Mouse (Mus musculus) bone marrow macrophage, adult 2 months (primary cell): ENCODE results near the gene Dip2c. TPM values are rescaled to one million over a fixed set of nuclear protein-coding genes. Genes with fewer than 3 reads are reported as not detected.

ENCODE experiments used
- H3K27ac ChIP-seq: 2 replicates; pipeline ENCODE4 v1.5.1; 2012; ENCODE audit warnings: low read depth, low read length; ENCODE audit not compliant: insufficient read depth
- H3K4me1 ChIP-seq: 2 replicates; pipeline ENCODE4 v1.6.1; 2012; ENCODE audit warnings: low read length; ENCODE audit not compliant: control insufficient read depth, insufficient read depth
- H3K4me3 ChIP-seq: 2 replicates; pipeline ENCODE4 v1.5.1; 2012; ENCODE audit warnings: mild to moderate bottlenecking, low read length, moderate library complexity; ENCODE audit not compliant: insufficient read depth
- CTCF ChIP-seq: IDR thresholded peaks from 2 replicates; pipeline ENCODE4 v1.5.1; 2012; ENCODE audit warnings: low read depth, mild to moderate bottlenecking, low read length, moderate library complexity
- POLR2A ChIP-seq: IDR thresholded peaks from 2 replicates; pipeline ENCODE4 v1.6.1; 2012; ENCODE audit warnings: mild to moderate bottlenecking, low read depth, low read length, borderline replicate concordance
- polyA plus RNA-seq: library from polyadenylated mRNA; stranded (reverse); fragments of >200 nt; gene quantifications from 2 replicates; pipeline ENCODE4 v1.2.4, GENCODE M21; 2012; ENCODE audit not compliant: missing spikeins, insufficient read depth, insufficient read length

The Dip2c gene
- polyA plus RNA-seq, 1 experiment = 2.1 TPM

DNA sequence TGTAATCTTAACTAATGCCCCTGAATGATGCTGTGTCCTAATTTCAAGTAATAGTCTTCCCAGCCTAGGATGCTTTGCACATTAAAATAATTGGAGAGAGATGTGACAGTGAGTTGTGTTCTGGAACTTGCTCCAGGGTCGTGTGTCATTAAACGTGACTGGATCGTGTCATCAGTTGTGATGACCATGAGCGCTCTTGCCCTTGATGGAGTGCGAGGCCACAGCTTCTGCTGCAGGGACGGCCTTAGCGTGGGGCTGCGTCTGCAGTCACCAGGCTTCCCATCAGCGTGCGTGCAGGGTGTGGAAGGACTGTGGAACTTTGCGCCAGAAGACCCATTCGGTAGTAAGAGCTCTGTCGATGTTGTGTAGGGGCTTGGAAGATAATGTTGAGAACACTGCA is 372.4 kb downstream of the Dip2c start:
- peaks cover 4% of the 10 kb centered on the region; the same call in 1 of the 2 replicates for H3K4me1 ChIP-seq
- no peak overlapping the region for H3K4me3 ChIP-seq
- TF ChIP-seq CTCF (no peak), POLR2A (no peak)

DNA sequence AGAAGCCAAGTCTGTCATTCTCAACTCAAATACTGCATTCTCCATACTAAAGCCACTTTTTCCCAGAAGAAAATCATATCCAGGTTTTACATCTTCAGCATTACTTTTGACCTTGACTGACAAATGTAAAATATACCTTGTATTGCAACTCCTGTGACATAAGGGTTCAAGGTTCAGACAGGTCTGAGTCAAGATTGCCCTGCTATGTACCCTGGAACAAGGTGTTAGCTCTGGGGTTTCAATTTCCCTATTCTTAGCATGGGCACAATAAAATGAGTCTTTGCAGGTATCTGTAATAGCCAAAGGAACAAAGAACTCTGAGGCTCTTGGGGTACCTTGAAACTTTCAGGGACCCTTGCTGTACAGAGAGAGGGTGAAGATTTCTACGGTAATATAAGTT is 373.6 kb downstream of the Dip2c start:
- no peak for TF ChIP-seq CTCF
- TF ChIP-seq POLR2A = no peak
- Histone ChIP-seq H3K4me3 (no peak overlapping the region), H3K27ac (no peak overlapping the region), H3K4me1 (peaks cover 4% of the 10 kb centered on the region; the same call in 1 of the 2 replicates)

More for the DNA sequence above, 372.4 kb downstream of the Dip2c start:
- H3K27ac ChIP-seq = no peak overlapping the region

DNA sequence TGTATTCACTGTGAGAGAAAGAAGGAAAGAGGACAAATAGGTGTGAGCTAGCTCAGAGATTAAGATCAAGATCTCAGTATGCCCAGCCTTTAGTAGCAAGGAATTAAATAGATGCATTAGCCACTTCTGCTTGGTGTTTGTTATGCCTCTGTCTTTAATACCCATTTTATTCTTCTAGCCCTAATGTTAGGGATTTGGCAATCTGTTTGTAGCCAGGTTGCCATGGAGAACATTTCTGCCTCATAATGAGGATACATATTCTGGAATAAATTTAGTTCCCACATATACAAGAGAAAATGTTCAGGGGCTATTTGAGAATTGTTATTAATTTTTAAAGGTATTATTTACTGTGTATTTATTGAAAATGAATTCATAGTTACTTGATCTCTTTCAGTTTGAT is 374.3 kb downstream of the Dip2c start:
- TF ChIP-seq POLR2A (no peak), CTCF (no peak)
- no peak overlapping the region for H3K4me3 ChIP-seq
- peaks cover 2% of the 10 kb centered on the region; the same call in 1 of the 2 replicates for H3K4me1 ChIP-seq
- H3K27ac ChIP-seq = no peak overlapping the region

DNA sequence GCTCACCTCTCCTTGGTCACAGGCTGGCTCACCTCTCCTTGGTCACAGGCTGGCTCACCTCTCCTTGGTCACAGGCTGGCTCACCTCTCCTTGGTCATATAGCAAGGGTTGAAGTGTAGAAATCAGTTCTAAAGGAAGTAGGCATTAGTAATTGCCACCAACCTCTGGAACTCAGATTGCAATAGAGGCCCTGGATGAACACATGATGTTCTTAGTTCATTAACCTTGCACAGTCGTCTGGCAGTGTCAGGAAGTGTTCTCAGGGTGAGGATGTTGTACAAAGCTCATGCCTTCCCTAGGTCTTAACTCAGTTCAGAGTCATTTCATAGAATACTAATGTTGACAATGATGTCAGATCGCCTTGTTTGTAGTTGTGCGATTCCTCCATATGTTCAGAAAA is 376.7 kb downstream of the Dip2c start:
- TF ChIP-seq CTCF (no peak), POLR2A (no peak)
- Histone ChIP-seq H3K27ac (no peak overlapping the region), H3K4me3 (no peak overlapping the region), H3K4me1 (no peaks in the 10 kb centered on the region)

DNA sequence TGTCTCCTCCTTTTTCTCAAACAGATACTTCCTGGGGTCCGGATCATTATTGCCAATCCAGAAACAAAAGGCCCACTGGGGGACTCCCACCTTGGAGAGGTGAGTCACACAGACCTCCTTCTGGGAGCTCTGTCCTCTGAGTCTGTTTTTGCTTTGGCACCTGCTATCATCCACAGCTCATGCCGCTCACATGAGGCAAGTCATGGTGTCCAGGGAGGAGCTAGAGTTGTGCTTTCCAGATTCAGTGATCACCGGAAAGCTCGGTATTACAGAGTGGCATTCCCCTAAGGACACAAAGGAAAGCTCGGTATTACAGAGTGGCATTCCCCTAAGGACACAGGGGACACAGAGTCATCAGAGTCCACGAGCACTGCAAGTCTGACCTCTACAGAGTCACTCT is 380.3 kb downstream of the Dip2c start:
- Histone ChIP-seq H3K4me3 (no peak overlapping the region), H3K4me1 (no peaks in the 10 kb centered on the region), H3K27ac (no peak overlapping the region)
- no peak for TF ChIP-seq CTCF
- TF ChIP-seq POLR2A = no peak

DNA sequence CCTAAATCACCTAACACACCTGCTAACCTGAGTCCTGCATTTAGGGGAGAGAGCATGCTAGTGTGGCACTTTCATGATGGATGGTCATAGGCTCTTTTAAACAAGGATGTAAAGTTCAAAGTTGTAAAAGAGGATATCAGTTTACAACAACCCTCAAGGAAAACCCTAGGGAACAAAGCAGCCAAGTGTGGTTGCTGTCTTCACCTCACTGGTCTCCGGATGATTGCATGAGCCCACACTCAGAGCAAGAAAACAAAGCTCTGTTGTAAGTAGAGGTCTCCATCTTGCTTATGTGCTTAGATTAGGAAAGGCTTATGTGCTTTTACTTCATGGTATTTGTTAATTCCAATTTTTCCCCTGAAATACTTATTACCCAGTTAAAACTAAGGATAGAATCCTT is 384.4 kb downstream of the Dip2c start:
- Histone ChIP-seq H3K4me1 (no peaks in the 10 kb centered on the region), H3K4me3 (no peak overlapping the region), H3K27ac (no peak overlapping the region)
- no peak for TF ChIP-seq CTCF
- no peak for TF ChIP-seq POLR2A

DNA sequence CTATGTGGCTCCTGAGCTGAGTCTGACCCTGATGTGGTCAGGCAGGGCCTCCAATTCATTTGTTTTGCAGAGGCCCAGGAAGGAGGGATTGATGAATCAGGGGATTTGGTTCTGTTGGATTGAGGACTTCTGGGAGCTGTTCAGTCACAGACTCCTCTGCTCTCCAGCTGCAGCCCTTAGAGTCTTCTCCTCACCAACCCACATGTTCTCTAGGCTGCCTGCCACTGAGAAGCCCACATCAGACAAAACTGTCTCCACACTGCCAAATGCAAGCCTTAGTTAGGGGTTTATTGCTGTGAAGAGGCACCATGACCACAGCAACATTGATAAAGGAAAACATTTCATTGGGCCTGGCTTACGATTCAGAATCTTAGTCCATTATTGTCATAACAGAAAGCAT is 387.3 kb downstream of the Dip2c start:
- Histone ChIP-seq H3K4me3 (no peak overlapping the region), H3K27ac (no peak overlapping the region), H3K4me1 (no peaks in the 10 kb centered on the region)
- TF ChIP-seq POLR2A (no peak), CTCF (no peak)

DNA sequence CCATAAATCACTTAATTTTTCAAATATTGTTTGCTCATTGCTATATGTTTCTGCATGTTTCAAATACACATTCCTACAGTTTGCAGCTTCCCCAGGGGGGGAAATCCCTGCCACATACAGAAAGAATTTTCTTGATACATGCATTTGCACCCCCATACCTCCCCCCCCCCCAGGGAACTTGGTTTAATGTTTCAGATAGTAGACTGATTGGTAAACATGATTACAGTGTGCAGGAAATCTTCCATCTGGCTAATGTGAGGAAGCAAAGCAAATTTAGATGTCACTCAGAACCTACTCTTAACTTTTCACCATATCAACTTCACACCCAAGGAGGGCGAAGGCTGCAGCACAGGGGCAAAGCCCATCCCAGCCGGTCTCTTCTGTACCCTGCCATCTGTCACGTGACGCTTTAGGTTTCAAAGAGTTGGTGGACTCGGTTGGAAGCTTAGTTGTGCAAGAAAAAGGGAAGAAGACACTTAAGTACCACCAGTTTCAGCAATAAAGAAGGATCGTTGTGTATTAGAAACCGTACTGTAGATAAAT is 391.7 kb downstream of the Dip2c start:
- Histone ChIP-seq H3K4me3 (no peak overlapping the region), H3K27ac (no peak overlapping the region), H3K4me1 (no peaks in the 10 kb centered on the region)
- no peak for TF ChIP-seq POLR2A
- TF ChIP-seq CTCF = no peak

DNA sequence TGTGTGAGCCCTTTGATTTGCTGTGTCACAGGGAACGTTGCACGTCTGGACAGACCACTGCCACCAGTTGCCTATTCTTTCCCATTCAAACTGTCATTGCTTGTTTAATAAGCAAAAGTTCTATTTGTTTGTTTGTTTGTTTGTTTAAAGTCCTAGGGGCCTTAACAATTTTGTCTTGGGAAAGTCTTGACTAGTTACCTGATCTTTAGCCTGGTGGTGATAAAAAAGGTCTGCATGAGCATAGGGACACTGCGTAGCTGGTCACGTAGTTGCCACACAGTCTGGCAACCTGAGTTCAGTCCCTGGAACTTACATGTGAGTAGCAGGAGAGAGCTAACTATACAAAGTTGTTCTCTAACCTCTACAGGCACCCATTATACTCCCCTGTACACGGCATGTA is 392.9 kb downstream of the Dip2c start:
- Histone ChIP-seq H3K27ac (no peak overlapping the region), H3K4me3 (no peak overlapping the region), H3K4me1 (no peaks in the 10 kb centered on the region)
- TF ChIP-seq POLR2A (no peak), CTCF (no peak)

DNA sequence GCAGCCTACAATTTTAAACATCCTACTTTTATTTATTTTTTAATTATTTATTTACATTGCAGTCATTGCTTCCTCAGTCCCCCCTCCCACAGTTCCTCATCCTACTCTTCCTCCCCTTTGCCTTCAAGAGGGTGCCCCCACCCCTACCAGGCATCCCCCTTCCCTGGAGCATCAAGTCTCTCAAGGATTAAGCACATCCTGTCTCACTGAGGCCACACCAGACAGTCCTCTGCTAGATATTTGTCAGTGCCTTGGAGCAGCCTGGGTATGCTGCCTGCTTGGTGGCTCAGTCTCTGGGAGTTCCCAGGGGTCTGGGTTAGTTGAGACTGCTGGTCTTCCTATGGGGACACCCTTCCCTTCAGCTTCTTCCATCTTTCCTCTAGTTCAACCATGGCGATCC is 397.8 kb downstream of the Dip2c start:
- TF ChIP-seq CTCF (no peak), POLR2A (no peak)
- Histone ChIP-seq H3K4me3 (no peak overlapping the region), H3K4me1 (no peaks in the 10 kb centered on the region), H3K27ac (no peak overlapping the region)

DNA sequence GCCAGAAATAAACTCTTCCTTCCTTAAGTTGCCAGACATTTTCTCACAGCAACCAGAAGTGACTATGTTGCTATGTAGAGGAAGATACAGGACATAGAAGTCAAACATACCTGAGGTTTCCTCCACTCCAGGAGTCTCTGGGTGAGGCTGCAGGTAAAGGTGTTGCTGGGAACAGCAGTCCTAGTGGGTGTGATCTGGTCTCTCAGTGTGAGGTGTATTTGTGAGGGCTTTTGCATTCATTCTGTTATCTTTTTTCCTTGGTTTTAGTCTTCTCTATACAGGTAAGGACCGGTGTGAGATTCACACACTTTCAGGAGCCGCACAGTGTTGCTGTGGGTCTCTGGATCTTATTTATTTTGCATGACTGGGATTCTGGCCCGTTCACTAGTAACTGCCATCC is 405.2 kb downstream of the Dip2c start:
- no peak for TF ChIP-seq POLR2A
- no peak for TF ChIP-seq CTCF
- Histone ChIP-seq H3K4me1 (no peaks in the 10 kb centered on the region), H3K27ac (no peak overlapping the region), H3K4me3 (no peak overlapping the region)
